Mouse (Mus musculus): ENCODE results near the gene Hpse.

The Hpse gene

GRCm38 (mm10) chr5:100643991-100644535 lies 75.5 kb downstream of the Hpse start:
- no peaks in the 10 kb centered on the region for H3K9me3 ChIP-seq (ENCODE audit: low read length)
- H3K4me1 ChIP-seq (replicated peaks; ENCODE audit: low read depth, low read length), result peaks cover 10% of the 10 kb centered on the region
- H3K36me3 ChIP-seq (ENCODE audit: insufficient read depth, low read length), result no peaks in the 10 kb centered on the region
- TF ChIP-seq POU5F1 (IDR thresholded peaks at IDR 0.05; ENCODE audit: borderline replicate concordance, low read length) (no peak), NANOG (IDR thresholded peaks at IDR 0.05; ENCODE audit: borderline replicate concordance, low read length) (no peak), CTCF (conservative IDR thresholded peaks at IDR 0.05; ENCODE audit: low read length) (no peak)
- H3K4me3 ChIP-seq (replicated peaks; ENCODE audit: low read length), result no peak overlapping the region
- 0 out of 2 replicates have a peak, but pooled peaks cover 2% of the 10 kb centered on the region for H3K27me3 ChIP-seq (ENCODE audit: insufficient read depth, low read length)

- TF ChIP-seq NANOG (IDR thresholded peaks at IDR 0.05; ENCODE audit: borderline replicate concordance, low read length) (no peak), POU5F1 (IDR thresholded peaks at IDR 0.05; ENCODE audit: borderline replicate concordance, low read length) (no peak), CTCF (conservative IDR thresholded peaks at IDR 0.05; ENCODE audit: low read length) (no peak)
These were observed 76.1 kb downstream of the Hpse start for GRCm38 (mm10) chr5:100643253-100643990.

DNA sequence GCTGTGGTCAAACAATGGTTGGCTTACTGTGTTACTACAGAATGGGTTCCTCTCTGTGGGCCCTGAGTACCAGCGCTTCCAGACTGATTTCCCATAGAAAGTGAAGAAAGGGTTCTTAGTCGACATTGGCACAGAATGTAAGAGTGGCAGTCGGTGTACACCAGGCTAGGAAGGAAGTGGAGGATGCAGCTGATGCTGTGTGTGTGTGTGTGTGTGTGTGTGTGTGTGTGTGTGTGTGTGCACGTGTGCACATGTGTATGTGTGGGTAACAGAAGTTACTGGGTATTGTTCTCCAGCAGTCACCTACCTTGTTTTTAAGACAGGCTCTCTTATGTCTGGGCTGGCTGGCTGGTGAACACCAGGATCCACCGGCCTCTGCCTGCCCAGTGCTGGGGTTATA lies 77.2 kb downstream of the Hpse start:
- 0 out of 2 replicates have a peak, but pooled peaks cover 2% of the 10 kb centered on the region for H3K27me3 ChIP-seq (ENCODE audit: insufficient read depth, low read length)
- H3K36me3 ChIP-seq (ENCODE audit: insufficient read depth, low read length), result no peaks in the 10 kb centered on the region
- TF ChIP-seq POU5F1 (IDR thresholded peaks at IDR 0.05; ENCODE audit: borderline replicate concordance, low read length) (no peak), NANOG (IDR thresholded peaks at IDR 0.05; ENCODE audit: borderline replicate concordance, low read length) (no peak), CTCF (conservative IDR thresholded peaks at IDR 0.05; ENCODE audit: low read length) (no peak)
- no peak overlapping the region for H3K4me3 ChIP-seq (replicated peaks; ENCODE audit: low read length)
- no peaks in the 10 kb centered on the region for H3K4me1 ChIP-seq (replicated peaks; ENCODE audit: low read depth, low read length)
- no peaks in the 10 kb centered on the region for H3K9me3 ChIP-seq (ENCODE audit: low read length)

More at GRCm38 (mm10) chr5:100643253-100643990, 76.1 kb downstream of the Hpse start:
- no peaks in the 10 kb centered on the region for H3K9me3 ChIP-seq (ENCODE audit: low read length)
- no peak overlapping the region for H3K4me3 ChIP-seq (replicated peaks; ENCODE audit: low read length)
- no peaks in the 10 kb centered on the region for H3K36me3 ChIP-seq (ENCODE audit: insufficient read depth, low read length)
- H3K27me3 ChIP-seq (ENCODE audit: insufficient read depth, low read length), result 0 out of 2 replicates have a peak, but pooled peaks cover 2% of the 10 kb centered on the region
- H3K4me1 ChIP-seq (replicated peaks; ENCODE audit: low read depth, low read length), result peaks cover 6% of the 10 kb centered on the region

- no peak overlapping the region for H3K4me3 ChIP-seq (replicated peaks; ENCODE audit: low read length)
- 0 out of 2 replicates have a peak, but pooled peaks cover 2% of the 10 kb centered on the region for H3K27me3 ChIP-seq (ENCODE audit: insufficient read depth, low read length)
- H3K4me1 ChIP-seq (replicated peaks; ENCODE audit: low read depth, low read length), result no peaks in the 10 kb centered on the region
- H3K9me3 ChIP-seq (ENCODE audit: low read length), result no peaks in the 10 kb centered on the region
- no peaks in the 10 kb centered on the region for H3K36me3 ChIP-seq (ENCODE audit: insufficient read depth, low read length)
- no peak for TF ChIP-seq POU5F1 (IDR thresholded peaks at IDR 0.05; ENCODE audit: borderline replicate concordance, low read length)
- TF ChIP-seq NANOG (IDR thresholded peaks at IDR 0.05; ENCODE audit: borderline replicate concordance, low read length), result no peak
- TF ChIP-seq CTCF (conservative IDR thresholded peaks at IDR 0.05; ENCODE audit: low read length), result no peak
These were observed 81.0 kb downstream of the Hpse start for GRCm38 (mm10) chr5:100638483-100638882.

GRCm38 (mm10) chr5:100636794-100637544 lies 82.5 kb downstream of the Hpse start:
- Histone ChIP-seq H3K27me3 (ENCODE audit: insufficient read depth, low read length) (0 out of 2 replicates have a peak, but pooled peaks cover 2% of the 10 kb centered on the region), H3K36me3 (ENCODE audit: insufficient read depth, low read length) (no peaks in the 10 kb centered on the region), H3K4me1 (replicated peaks; ENCODE audit: low read depth, low read length) (peaks cover 5% of the 10 kb centered on the region; the same call in 1 of the 2 replicates), H3K9me3 (ENCODE audit: low read length) (no peaks in the 10 kb centered on the region), H3K4me3 (replicated peaks; ENCODE audit: low read length) (no peak overlapping the region)
- TF ChIP-seq POU5F1 (IDR thresholded peaks at IDR 0.05; ENCODE audit: borderline replicate concordance, low read length) (no peak), NANOG (IDR thresholded peaks at IDR 0.05; ENCODE audit: borderline replicate concordance, low read length) (no peak), CTCF (conservative IDR thresholded peaks at IDR 0.05; ENCODE audit: low read length) (no peak)

DNA sequence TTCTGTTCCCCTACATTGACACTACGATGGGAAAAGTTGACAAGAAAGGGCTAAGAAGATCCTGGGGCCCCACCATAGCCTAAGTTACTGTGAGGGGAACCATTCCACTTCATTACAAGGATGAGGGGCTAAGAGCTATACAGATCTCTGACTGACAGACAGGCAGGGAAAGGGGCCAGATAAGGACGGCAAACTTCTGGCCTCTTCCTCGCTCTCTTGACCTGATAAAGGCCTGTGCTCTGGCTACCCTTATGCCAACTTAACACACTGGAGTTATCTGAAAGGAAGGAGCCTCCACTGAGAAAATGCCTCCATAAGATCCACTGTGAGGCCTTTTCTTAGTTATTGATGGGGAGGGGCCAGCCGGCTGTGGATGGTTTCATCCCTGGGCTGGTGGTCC lies 83.6 kb downstream of the Hpse start:
- TF ChIP-seq POU5F1 (IDR thresholded peaks at IDR 0.05; ENCODE audit: borderline replicate concordance, low read length) (no peak), NANOG (IDR thresholded peaks at IDR 0.05; ENCODE audit: borderline replicate concordance, low read length) (no peak), CTCF (conservative IDR thresholded peaks at IDR 0.05; ENCODE audit: low read length) (no peak)
- Histone ChIP-seq H3K9me3 (ENCODE audit: low read length) (no peaks in the 10 kb centered on the region), H3K4me1 (replicated peaks; ENCODE audit: low read depth, low read length) (peaks cover 5% of the 10 kb centered on the region; the same call in 1 of the 2 replicates), H3K4me3 (replicated peaks; ENCODE audit: low read length) (no peak overlapping the region), H3K36me3 (ENCODE audit: insufficient read depth, low read length) (no peaks in the 10 kb centered on the region), H3K27me3 (ENCODE audit: insufficient read depth, low read length) (no peaks in the 10 kb centered on the region)

GRCm38 (mm10) chr5:100634885-100635478 lies 84.5 kb downstream of the Hpse start:
- Histone ChIP-seq H3K4me3 (replicated peaks; ENCODE audit: low read length) (no peak overlapping the region), H3K4me1 (replicated peaks; ENCODE audit: low read depth, low read length) (peaks cover 5% of the 10 kb centered on the region; the same call in 1 of the 2 replicates), H3K27me3 (ENCODE audit: insufficient read depth, low read length) (no peaks in the 10 kb centered on the region), H3K36me3 (ENCODE audit: insufficient read depth, low read length) (no peaks in the 10 kb centered on the region), H3K9me3 (ENCODE audit: low read length) (no peaks in the 10 kb centered on the region)
- TF ChIP-seq CTCF (conservative IDR thresholded peaks at IDR 0.05; ENCODE audit: low read length) (no peak), POU5F1 (IDR thresholded peaks at IDR 0.05; ENCODE audit: borderline replicate concordance, low read length) (no peak), NANOG (IDR thresholded peaks at IDR 0.05; ENCODE audit: borderline replicate concordance, low read length) (no peak)

Data from E14TG2a.4 (cell line).